Mouse (Mus musculus) mouse trophoblast stem cell (cell line): ENCODE data around the gene Batf.

Experiments used
- in situ Hi-C, 2 experiments: fragments of 300-500 bp; cut with MseI, MboI; formaldehyde crosslinking; loops; 2 replicates in 1 of 2; 3 replicates in 1 of 2; pipeline ENCODE4 v1.15.1; 2025

Batf gene

DNA sequence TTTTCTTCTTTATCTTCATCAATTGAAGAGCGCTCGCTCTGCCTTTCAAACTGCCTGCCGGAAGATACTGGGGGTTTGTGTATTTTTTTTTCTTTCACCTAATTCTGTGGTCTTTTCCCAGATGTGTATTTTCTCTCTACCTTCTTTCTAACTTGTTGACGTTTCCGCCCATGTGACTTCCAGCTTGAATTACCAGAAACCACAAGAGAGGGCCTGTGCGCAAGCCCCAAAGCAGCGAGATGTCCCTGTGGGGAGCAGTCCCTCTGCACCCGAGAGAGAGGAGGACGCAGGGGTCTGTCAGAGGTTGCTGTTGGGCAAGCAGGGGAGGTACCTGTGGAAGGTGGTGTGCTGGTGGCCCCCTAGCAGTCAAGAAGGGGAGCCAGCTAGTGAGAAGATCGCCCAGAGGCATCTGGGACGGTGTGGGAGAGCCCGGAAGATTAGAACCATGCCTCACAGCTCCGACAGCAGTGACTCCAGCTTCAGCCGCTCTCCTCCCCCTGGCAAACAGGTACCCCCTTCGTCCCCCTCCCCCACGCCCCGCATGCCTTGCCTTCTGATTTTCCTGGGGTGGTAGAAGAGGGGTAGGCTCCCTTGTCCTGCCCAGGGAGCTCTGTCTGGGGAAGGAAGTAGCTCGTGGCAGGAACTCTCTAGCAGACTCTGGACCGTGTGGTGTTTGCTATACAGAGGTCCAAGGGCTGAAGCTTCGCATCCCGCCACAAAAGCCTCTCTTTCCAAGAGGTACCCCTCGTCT is at the start of gene Batf:
TSS of gene Batf (plus strand) at position 204 of the 751 bp plus-strand sequence.
- in situ Hi-C loops, result no loop called here

DNA sequence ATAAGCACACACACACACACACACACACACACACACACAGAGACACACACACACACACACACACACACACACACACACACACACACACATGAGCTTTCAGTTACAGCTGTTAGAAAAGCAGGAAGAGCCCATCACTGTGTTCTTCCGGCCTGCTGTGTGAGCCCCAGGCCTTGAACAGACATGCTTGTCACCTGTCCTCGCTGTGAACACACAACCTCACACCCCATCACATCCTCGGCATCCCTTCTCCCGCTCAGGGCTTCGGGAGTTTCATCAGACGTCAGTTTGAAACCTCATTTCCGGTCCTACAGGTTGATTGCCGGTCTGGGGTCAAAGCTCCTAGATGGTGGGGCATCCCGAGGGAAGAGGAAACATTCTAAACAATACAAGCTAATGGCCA is 48.5 kb upstream of the Batf start:
- in situ Hi-C loops, result no loop called here

DNA sequence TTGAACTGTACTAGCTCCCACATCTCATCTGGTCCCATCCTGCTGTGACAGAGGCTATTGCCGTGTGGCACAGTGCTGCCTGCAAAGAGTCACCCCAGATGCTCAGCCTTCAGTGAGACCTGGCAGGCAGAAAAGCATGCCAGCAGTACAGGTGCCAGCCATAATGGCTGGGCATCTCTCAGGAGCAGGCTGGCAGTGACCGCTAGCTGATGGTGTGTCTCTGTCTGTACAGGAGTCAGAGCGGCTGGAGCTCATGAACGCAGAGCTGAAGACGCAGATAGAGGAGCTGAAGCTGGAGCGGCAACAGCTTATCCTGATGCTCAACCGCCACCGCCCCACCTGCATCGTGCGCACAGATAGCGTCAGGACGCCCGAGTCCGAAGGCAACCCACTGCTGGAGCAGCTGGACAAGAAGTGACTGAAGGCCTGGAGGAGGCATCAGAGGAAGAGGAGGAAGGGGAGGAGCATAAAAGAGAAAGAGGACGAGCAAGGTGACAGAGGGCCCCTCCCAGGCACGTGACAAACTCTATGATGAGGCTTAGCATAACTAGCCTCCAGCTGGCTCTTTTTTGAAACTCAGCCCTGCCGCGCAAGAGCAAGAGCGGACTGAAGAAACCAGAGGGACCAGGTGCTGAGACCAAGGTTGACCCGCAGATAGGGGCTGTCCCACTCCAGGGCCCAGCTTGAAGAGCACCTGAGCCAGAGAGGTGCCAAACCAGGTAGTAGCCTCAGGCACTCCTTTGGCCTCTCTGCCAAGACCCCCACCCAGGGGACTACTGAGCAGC is 47.7 kb upstream of the Batf start:
- in situ Hi-C loops, result no loop called here

DNA sequence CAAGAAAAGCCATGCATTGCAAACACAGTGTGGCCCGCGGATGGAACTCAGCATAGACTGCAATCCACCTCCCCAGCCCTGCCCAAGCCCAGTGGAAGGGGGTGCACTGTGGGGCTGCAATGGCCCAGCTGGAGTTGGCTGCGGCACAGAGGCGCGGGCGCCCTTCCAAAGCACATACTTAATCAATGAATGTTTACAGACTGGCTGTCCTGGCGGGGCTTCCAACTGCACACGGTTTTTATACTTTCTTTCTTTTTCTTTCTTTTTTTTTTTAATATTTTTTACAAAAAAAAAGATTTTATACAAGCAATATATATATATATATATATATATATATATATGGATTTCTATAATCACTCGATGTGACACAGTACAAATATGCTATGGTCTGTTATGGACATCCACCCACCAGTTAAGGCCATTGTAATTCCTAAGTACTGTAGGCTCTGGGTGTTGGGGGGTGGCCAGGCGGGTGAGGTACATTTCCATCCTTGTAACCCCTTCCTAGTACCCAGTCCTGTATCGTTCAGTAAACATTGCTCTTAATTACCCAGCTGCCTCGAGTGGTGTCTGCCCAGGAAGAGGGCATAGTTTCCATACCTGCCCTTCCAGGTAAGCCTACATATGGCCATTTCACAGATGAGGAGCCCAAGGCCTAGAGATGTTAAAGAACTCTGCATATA is 47.0 kb upstream of the Batf start:
- in situ Hi-C loops, result no loop called here

DNA sequence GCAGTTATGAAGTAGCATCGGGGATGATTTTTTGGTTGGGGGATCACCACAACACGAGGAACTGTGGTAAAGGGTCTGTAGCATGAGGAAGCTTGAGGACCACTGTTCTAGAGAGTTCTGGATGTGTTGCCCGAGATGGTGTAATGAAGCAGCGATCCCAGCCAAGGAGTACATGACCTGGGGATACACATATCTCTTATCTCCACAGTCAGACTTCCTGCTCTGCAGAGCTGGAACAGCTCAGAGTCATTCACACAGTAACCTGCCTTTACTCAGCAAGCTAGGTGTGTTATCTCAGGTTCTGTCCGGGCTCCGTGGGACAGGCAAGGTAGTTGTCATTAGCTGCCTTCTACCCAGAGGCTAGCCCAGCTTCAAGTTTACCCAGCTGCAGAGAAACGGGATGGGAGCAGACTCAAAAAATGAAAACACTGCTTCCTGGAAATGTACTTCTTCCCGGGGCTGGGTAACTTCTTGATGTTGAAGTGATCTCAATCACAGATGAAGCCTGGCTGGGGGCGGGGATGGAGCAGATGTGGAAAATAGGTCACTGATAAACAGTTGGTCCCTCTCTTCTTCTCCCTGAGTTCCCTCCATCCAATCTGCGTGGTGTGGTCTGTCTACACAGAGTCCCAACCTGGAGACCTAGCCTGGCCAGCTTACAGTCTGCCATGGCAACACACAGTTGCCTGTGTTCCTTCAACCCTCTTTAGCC is 45.5 kb upstream of the Batf start:
- in situ Hi-C loops, result no loop called here

DNA sequence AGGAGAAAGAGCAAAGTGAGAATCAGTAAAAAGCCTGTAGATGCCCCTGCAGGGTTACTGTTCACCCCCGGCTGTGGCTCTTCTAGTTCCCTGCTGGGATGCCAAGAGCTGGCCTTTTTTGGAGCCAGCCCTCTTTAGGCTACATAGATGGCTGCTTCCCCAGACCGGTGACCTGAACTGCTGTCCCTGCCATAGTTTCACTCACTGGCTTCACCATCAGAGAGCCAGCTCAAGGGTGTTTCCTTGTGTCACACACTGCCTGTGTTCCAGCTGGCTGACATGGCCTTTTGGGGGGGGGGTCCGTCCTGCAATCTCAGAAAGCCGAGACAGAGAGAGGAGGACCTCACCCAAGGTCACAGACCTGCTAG is 44.9 kb upstream of the Batf start:
- in situ Hi-C loops, result no loop called here

DNA sequence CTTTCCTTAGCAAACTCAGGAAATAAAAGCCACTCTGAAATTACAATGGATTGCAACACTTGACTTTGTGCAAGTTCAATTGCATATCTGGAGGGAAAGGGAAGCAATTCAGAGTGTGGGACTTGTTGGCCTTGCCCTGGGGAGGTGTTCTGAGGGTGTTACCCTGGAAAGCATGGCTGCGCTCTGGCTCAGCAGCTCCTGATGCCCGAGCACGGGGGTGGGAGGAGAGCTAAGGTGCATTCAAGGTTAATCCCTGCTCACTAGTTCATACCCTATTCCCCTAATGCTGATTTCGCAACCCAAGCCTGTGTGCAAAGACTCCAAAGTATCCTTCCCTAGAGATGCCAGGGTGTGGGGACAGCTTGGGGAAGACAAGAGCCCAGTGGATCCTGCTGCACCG is 42.7 kb upstream of the Batf start:
- in situ Hi-C loops, result no loop called here

DNA sequence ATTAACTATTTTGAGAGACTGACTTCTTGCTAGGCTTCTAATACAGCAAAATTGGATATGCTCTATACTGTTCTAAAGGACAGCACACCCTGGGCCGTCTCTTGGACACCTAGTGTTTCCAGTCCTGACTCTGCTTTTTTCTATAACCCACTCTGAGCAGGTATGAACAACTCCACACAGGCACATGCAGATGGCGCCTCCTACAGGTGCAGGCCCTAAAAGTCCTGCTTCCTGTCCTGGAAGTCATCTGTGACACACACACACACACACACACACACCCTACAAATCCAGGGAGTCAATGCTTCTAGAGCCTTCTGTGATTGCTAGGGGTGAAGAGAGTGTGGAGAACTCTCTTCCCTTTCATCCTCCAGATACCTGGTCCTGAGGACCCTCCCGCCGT is 40.8 kb upstream of the Batf start:
- in situ Hi-C loops, result no loop called here

DNA sequence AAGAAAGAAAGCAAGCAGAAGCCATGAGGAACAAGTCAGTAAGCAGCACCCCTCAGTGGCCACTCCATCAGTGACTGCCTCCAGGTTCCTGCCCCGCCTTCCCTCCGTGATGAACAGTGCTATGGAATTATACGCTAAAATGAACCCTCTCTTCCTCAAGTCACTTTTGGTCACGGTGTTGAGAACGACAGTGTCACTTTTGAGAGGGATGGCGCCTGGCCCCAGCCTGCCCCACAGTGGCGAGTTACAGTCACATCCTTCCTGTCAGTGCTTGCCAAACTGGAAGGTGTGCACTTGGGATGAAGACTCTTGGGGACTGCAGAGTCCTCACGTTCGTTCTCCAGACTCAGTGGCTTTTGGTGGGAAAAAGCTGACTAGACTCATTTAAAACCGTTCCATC is 39.1 kb upstream of the Batf start:
- in situ Hi-C loops, result no loop called here

DNA sequence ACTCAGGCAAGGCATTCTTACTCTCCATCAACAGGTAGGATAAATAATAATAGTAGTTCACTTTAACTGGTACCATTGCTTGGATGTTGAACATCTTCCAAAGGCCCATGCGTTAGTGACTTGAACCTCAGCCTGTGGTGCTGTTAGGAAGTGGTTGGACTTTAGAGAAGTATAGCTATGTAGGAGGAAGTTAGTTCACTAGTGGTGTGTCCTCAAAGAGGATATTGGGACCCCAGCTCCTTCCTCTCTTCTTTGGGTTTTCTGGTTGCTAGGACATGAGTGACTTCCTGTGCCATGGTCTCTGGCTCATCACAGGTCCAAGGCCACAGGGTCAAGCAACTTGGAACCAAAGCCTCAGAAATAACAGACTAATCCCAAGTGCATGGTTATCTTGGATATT is 38.5 kb upstream of the Batf start:
- in situ Hi-C loops, result no loop called here

DNA sequence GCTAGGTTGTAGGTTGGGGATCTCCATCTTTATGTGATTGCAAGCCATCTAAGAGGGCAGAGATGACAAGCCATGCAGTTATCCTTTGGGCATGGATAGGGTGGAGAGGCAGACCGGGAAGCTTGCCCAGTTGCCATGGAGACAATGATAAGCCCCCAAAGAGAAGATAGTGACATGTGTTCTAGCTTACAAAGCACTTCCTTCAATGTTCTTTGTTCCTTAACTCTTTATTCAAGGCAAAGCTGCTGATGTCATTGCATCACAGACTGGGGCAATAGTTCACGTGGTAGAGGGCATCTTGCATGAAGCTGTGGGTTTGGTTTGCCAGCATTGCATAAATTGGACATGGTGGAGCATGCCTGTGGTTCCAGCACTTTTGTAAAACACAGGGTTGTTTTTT is 27.1 kb upstream of the Batf start:
- in situ Hi-C loops, result loop anchor here (5.0 to 25.0 kb wide), 2 partner anchors 157 to 297 kb away; partner anchors contain the start of gene Tmed10 (in 1 of the 2)

DNA sequence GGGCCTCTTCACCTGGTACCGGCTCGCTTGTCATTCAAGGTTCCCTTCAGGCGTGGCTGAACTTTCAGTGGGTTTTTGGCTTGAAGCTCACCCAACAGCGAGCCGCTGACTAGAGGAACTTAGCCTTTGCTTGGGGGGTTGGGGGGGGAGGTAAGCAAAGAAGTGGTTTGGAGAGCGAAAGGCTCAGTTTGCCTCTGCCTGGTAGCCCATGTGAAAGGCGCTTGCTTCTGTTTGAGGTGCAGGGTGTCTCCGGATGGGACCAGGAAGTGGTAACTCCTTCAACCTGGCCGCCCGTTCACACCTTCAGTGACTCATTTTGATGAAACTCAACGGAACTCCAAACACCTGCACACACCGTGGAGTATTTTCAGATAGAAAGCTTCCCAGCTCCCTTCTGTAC is 25.6 kb upstream of the Batf start:
- in situ Hi-C loops, result loop anchor here in 1 of 2 experiments (5.0 to 25.0 kb wide), 2 partner anchors 154 to 299 kb away; partner anchors contain the start of gene Tmed10

DNA sequence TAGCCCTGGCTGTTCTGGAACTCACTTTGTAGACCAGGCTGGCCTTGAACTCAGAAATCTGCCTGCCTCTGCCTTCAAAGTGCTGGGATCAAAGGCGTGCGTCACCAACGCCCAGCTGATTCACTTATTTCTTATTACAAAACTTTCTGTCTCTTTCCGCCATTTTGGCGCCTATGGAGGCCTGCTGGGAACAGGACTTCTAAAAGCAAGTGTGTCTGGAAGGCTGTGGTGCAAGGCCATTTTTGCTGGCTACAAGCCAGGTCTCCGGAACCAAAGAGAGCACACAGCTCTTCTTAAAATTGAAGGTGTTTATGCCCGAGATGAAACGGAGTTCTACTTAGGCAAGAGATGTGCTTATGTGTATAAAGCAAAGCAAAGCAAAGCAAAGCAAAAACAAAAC is 24.2 kb upstream of the Batf start:
- in situ Hi-C loops, result loop anchor here in 1 of 2 experiments (5.0 to 25.0 kb wide), 2 partner anchors 155 to 300 kb away; partner anchors contain the start of gene Tmed10

DNA sequence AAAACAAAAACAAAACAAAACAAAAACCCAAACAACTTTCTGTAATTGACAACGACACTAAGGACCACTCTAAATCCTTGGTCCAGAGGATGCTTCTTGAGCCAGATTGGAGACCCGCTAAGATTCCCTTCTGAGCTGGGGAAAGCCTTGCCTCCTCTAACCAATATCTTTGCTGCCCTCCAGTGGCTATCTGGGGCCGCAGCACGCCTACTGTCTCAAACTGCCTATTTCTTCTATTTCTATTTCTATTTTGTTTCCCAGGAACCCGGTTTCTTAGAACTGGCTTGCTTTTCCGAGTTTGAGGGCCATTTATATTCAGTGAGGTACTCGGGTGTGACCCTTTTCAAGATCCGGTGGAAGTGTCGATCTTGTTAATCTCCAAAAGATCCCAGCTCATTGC is 23.6 kb upstream of the Batf start:
- in situ Hi-C loops, result loop anchor here in 1 of 2 experiments (5.0 to 25.0 kb wide), 2 partner anchors 156 to 301 kb away; partner anchors contain the start of gene Tmed10

DNA sequence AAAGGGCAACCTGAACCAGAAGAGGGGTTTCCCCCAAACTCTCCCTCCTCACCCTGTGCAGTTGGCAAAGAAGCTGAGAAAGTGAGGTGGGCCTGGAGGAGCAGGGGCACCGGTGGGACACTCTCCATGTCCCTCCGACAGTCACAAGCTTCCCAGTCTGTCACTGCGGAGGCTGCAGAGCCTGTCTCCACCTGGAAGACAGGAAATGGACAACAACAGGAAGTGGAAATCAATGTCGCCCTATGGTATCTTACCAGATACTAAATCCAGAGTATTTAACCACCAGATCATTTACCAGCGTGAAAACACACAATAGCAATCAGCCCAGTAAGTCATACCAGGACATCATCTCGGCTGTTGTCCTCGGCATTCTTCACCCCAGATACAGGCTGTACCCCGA is 20.4 kb upstream of the Batf start:
- in situ Hi-C loops, result loop anchor here in 1 of 2 experiments (25.0 kb wide), 1 partner anchor 304 kb away; the partner anchor contains the start of gene Tmed10

DNA sequence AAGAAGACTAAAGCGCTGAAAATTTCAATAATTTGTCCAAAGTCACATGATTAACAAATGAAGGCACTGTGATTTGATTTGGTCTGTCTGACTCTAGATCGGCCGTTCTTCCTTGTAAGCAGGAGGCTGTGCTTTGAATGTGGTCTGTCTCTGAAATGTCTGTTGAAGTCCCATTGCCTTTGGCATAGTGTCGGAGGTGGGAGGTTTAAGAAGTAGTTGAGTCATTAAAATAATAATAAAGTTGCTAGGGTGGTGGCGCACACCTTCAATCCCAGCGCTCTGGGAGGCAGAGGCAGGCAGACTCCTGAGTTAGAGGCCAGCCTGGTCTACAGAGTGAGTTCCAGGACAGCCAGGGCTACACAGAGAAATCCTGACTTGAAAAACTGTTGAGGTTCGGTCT is 19.4 kb upstream of the Batf start:
- in situ Hi-C loops, result loop anchor here in 1 of 2 experiments (25.0 kb wide), 1 partner anchor 305 kb away; the partner anchor contains the start of gene Tmed10

DNA sequence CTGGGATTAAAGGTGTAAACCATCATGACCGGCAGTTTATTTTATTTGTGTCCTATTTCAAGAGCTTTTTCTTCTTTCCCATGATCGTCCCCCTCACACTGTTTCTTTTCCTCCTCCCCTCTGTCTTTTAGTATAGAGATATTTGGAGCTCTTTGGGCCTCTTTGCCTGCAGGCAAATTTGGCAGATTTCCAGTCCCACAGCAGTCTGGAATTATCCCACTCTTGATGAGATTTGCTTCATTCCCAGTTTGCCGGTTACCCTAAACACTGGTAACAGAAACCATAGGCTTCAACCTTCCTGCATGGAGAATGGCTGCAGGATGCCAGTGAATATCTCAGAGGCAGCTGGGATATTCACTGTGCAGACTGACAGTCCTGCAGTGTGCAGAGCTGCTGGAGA is 17.8 kb upstream of the Batf start:
- in situ Hi-C loops, result loop anchor here in 1 of 2 experiments (25.0 kb wide), 1 partner anchor 306 kb away; the partner anchor contains the start of gene Tmed10

DNA sequence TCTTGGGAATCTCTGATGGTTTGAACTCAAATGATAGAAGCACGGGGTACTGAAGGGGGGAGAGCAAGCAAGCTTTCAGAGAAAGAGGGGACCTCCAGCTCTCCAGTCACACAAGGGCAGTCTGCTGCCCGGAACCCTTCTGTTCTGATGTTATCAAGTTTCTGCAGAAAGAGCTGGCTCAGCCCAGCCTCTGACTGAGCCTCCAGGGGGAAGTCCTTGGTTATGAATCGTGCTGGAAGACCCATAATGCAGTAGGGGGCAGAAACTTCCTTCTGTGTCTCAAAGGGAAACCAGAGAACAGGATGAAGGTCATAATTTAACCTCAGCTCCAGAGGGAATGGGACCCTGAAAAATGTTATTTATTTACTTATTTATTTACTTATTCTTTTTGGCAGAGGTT is 16.4 kb upstream of the Batf start:
- in situ Hi-C loops, result loop anchor here in 1 of 2 experiments (25.0 kb wide), 1 partner anchor 308 kb away; the partner anchor contains the start of gene Tmed10

DNA sequence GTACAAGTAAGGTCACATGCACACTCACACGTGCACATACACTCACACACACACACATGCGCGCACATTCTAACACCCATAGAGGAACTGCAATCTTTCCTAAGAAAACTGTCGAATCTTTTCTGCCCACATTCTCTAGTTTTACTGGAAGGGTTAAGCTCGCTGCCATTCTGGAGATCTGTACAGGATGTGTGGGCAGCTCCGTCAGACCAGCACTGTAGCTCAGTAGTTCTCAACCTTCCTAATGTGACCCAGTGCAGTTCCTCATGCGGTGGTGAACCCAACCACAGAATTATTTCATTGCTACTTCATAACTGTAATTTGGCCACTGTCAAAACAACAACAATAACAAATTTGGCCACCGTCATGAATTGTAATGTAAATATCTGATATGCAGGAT is 12.6 kb upstream of the Batf start:
- in situ Hi-C loops, result loop anchor here in 1 of 2 experiments (25.0 kb wide), 1 partner anchor 312 kb away; the partner anchor contains the start of gene Tmed10

DNA sequence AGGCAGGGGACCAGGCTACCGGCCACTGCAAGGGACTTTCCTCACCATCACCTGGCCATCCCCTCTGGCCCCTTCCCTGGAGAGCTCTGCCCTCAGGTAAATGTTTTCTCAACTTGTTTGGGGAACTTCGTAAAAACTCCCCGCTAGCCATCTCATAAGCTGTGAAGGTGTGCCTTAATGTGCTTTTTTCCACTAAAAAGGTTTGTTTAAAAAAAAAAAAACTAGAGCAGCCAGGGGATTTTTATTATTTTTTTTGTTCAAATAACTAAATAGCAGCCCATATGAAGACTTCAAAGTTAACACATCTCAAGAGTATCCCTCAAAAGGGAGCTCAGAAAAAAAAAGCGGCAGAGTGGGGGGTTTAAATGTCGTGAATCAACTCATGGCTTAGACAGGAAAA is 7.4 kb upstream of the Batf start:
- in situ Hi-C loops, result loop anchor here in 1 of 2 experiments (5.0 kb wide), 1 partner anchor 43 kb away; no protein-coding TSS in a partner anchor

DNA sequence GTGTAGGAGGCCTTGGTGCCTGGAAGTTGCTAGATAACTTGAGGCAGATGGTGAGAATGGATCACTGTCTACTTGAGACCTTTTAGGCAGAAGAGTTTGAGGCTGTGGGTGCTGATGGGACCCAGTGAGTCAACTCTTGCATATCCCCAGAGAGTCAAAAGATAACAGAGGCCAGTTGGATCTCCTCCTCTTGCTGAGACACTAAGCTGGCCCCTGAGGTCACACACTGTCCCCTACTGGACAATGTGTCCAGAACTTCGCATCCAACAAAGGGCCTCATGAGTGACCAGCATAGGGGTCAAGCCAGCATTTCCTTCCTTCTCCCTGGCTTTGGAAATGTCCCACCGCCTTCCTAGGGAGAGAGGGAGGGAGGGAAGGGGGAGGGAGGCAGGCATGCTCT is 6.7 kb upstream of the Batf start:
- in situ Hi-C loops, result loop anchor here in 1 of 2 experiments (5.0 kb wide), 1 partner anchor 42 kb away; no protein-coding TSS in a partner anchor
